Mouse (Mus musculus) MEL (cell line): ENCODE data around the gene Sgsm1.

Experiments
- CHD1 ChIP-seq: IDR thresholded peaks from 2 replicates; pipeline ENCODE4 v1.6.1; 2012; ENCODE audit warnings: low read depth, mild to moderate bottlenecking, inconsistent platforms, low read length, improper control_type of control experiment
- CHD2 ChIP-seq: IDR thresholded peaks from 2 replicates; pipeline ENCODE4 v1.6.1; 2011; ENCODE audit warnings: low read length, improper control_type of control experiment
- CTCF ChIP-seq, 3 experiments: IDR thresholded peaks in 2 of 3; conservative IDR thresholded peaks in 1 of 3; 2 replicates each; pipeline ENCODE4 v1.5.1; 2011 to 2012; ENCODE audit warnings: low read length in 3 of 3, low read depth in 2 of 3, mild to moderate bottlenecking in 2 of 3, improper control_type of control experiment in 1 of 3, inconsistent platforms in 1 of 3, mixed read lengths in 1 of 3, moderate library complexity in 1 of 3; ENCODE audit not compliant: control insufficient read depth in 1 of 3, insufficient read depth in 1 of 3, poor library complexity in 1 of 3, severe bottlenecking in 1 of 3
- HCFC1 ChIP-seq: IDR thresholded peaks from 2 replicates; pipeline ENCODE4 v1.6.1; 2012; ENCODE audit warnings: low read depth, mild to moderate bottlenecking, inconsistent platforms, low read length, improper control_type of control experiment, moderate library complexity
- JUND ChIP-seq: IDR thresholded peaks from 2 replicates; pipeline ENCODE4 v1.6.1; 2011; ENCODE audit warnings: low read depth, mild to moderate bottlenecking, improper control_type of control experiment, low read length
- MAX ChIP-seq: IDR thresholded peaks from 2 replicates; pipeline ENCODE4 v1.6.1; 2011; ENCODE audit warnings: low read length, improper control_type of control experiment
- MYB ChIP-seq: IDR thresholded peaks from 2 replicates; pipeline ENCODE4 v1.6.1; 2011; ENCODE audit warnings: mild to moderate bottlenecking, low read depth, low read length, improper control_type of control experiment

DNA sequence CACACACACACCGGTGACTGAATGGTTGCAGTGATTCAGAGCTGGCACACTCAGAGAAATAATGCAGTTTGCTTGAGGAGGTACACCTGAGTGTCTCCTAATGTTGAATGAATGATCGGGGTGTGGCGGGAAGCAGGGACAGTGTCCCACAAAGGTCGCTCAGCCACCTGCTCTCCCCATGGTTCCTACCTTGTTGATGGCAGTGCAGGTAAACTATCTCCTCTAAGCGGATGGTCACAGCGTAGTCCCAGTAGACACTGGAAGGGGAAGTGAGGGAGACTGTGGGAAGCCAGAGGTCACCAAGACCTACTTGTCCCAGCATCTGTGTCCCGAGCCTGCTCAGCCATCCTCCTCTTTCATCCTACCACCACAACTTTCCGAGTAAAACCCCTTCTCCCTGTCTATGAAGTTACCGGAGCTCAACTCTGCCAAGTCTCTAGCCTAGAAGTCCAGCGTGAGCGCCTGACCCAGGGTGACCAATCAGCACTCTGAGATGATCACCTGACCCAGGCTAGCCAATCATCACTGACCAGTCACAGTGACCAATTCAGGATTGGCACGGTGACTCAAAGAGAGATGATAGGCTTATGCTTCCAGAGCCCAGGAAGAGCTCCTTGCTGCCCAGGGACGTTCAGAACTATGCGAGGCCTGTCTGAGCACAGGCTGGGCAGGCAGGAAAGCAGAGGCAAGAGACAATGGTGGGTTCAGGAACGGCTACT is 30.3 kb downstream of the Sgsm1 start:
- no peak for TF ChIP-seq CTCF (IDR thresholded peaks at IDR 0.05 in 2 of 3, conservative IDR thresholded peaks at IDR 0.05 in 1 of 3; ENCODE audit: control insufficient read depth in 1 of 3, insufficient read depth in 1 of 3, low read depth in 2 of 3, low read length in 3 of 3, poor library complexity in 1 of 3, severe bottlenecking in 1 of 3)
- TF ChIP-seq JUND = no peak
- TF ChIP-seq MYB = no peak
- TF ChIP-seq MAX = no peak
- TF ChIP-seq CHD2 = no peak
- no peak for TF ChIP-seq HCFC1
- TF ChIP-seq CHD1 = no peak
